Mouse (Mus musculus): Measurements from ENCODE around the gene Glycam1. TPM values are rescaled to one million over a fixed set of nuclear protein-coding genes. Genes with fewer than 3 reads are reported as not detected.
"Not testable (repeated sequence)": the region's sequence is repeated elsewhere in the genome, so short reads cannot be mapped to it uniquely, and the experiment has no call there.

Gene Glycam1
- not detected in 2 replicates for polyA plus RNA-seq (2014; fragmentation: Nextera tagmentation; extraction: Ambion mirVana)

GRCm38 (mm10) chr15:103564981-103565380 lies at the start of gene Glycam1:
Gene Glycam1, minus strand, starts transcription at chr15:103565081.
- H3K4me2 ChIP-seq (ENCODE audit: low read length): no peak within 1 kb of the TSS
- no peak within 1 kb of the TSS for H3K27ac ChIP-seq (ENCODE audit: low read depth)
- no peaks in the 10 kb centered on the region for H3K4me1 ChIP-seq (replicated peaks; ENCODE audit: control insufficient read depth, insufficient read depth, low read length)
- no peak within 1 kb of the TSS for H3K4me3 ChIP-seq (ENCODE audit: low read depth, low read length)
- ATAC-seq (replicated peaks; ENCODE audit: low FRiP score, low TSS enrichment, low read depth) (no peak), DNase-seq (ENCODE audit: low spot score) (no peak)
- no peaks in the 10 kb centered on the region for H3K9me3 ChIP-seq (ENCODE audit: control insufficient read depth, low read length)
- H3K27me3 ChIP-seq (replicated peaks; ENCODE audit: control insufficient read depth, insufficient read depth, low read length): no peaks in the 10 kb centered on the region
- no peaks in the 10 kb centered on the region for H3K36me3 ChIP-seq (ENCODE audit: control insufficient read depth, insufficient read depth, low read length)
- no peak within 1 kb of the TSS for H3K9ac ChIP-seq (ENCODE audit: low read length)

- 87% methylated on average over 1 of the region's 1 CpGs for WGBS
- Histone ChIP-seq H3K9ac (ENCODE audit: low read length) (no peak overlapping the region), H3K9me3 (ENCODE audit: control insufficient read depth, low read length) (no peaks in the 10 kb centered on the region), H3K36me3 (ENCODE audit: control insufficient read depth, insufficient read depth, low read length) (no peaks in the 10 kb centered on the region), H3K4me1 (replicated peaks; ENCODE audit: control insufficient read depth, insufficient read depth, low read length) (no peaks in the 10 kb centered on the region), H3K4me3 (ENCODE audit: low read depth, low read length) (no peak overlapping the region), H3K27me3 (replicated peaks; ENCODE audit: control insufficient read depth, insufficient read depth, low read length) (no peaks in the 10 kb centered on the region), H3K27ac (ENCODE audit: low read depth) (no peak overlapping the region), H3K4me2 (ENCODE audit: low read length) (no peak overlapping the region)
- ATAC-seq (replicated peaks; ENCODE audit: low FRiP score, low TSS enrichment, low read depth) (no peak), DNase-seq (ENCODE audit: low spot score) (no peak)
These were observed 39.6 kb upstream of the Glycam1 start for GRCm38 (mm10) chr15:103604481-103604880.

- H3K36me3 ChIP-seq (ENCODE audit: control insufficient read depth, insufficient read depth, low read length): no peaks in the 10 kb centered on the region
- no peaks in the 10 kb centered on the region for H3K27me3 ChIP-seq (replicated peaks; ENCODE audit: control insufficient read depth, insufficient read depth, low read length)
- H3K9me3 ChIP-seq (ENCODE audit: control insufficient read depth, low read length): no peaks in the 10 kb centered on the region
- 62% methylated on average over 2 of the region's 2 CpGs for WGBS
- H3K4me3 ChIP-seq (ENCODE audit: low read depth, low read length): no peak overlapping the region
- no peak overlapping the region for H3K27ac ChIP-seq (ENCODE audit: low read depth)
- DNase-seq (ENCODE audit: low spot score): no peak
- H3K9ac ChIP-seq (ENCODE audit: low read length): no peak overlapping the region
- no peak for ATAC-seq (replicated peaks; ENCODE audit: low FRiP score, low TSS enrichment, low read depth)
- H3K4me2 ChIP-seq (ENCODE audit: low read length): no peak overlapping the region
- 0 out of 2 replicates have a peak, but pooled peaks cover 4% of the 10 kb centered on the region for H3K4me1 ChIP-seq (replicated peaks; ENCODE audit: control insufficient read depth, insufficient read depth, low read length)
These were observed 25.9 kb upstream of the Glycam1 start for GRCm38 (mm10) chr15:103590779-103591178.

GRCm38 (mm10) chr15:103587752-103588151 lies 22.9 kb upstream of the Glycam1 start:
- H3K27ac ChIP-seq (ENCODE audit: low read depth); H3K9me3 ChIP-seq (ENCODE audit: control insufficient read depth, low read length); H3K4me3 ChIP-seq (ENCODE audit: low read depth, low read length); DNase-seq (ENCODE audit: low spot score); H3K4me1 ChIP-seq (replicated peaks; ENCODE audit: control insufficient read depth, insufficient read depth, low read length); ATAC-seq (replicated peaks; ENCODE audit: low FRiP score, low TSS enrichment, low read depth); H3K36me3 ChIP-seq (ENCODE audit: control insufficient read depth, insufficient read depth, low read length); H3K4me2 ChIP-seq (ENCODE audit: low read length); H3K9ac ChIP-seq (ENCODE audit: low read length); H3K27me3 ChIP-seq (replicated peaks; ENCODE audit: control insufficient read depth, insufficient read depth, low read length): not testable (repeated sequence)
- 85% methylated on average over 4 of the region's 4 CpGs for WGBS

GRCm38 (mm10) chr15:103585876-103586275 lies 21.0 kb upstream of the Glycam1 start:
- ATAC-seq (replicated peaks; ENCODE audit: low FRiP score, low TSS enrichment, low read depth) (no peak), DNase-seq (ENCODE audit: low spot score) (no peak)
- Histone ChIP-seq H3K27me3 (replicated peaks; ENCODE audit: control insufficient read depth, insufficient read depth, low read length) (no peaks in the 10 kb centered on the region), H3K4me2 (ENCODE audit: low read length) (no peak overlapping the region), H3K9me3 (ENCODE audit: control insufficient read depth, low read length) (no peaks in the 10 kb centered on the region), H3K36me3 (ENCODE audit: control insufficient read depth, insufficient read depth, low read length) (no peaks in the 10 kb centered on the region), H3K9ac (ENCODE audit: low read length) (no peak overlapping the region), H3K4me1 (replicated peaks; ENCODE audit: control insufficient read depth, insufficient read depth, low read length) (0 out of 2 replicates have a peak, but pooled peaks cover 2% of the 10 kb centered on the region), H3K4me3 (ENCODE audit: low read depth, low read length) (no peak overlapping the region), H3K27ac (ENCODE audit: low read depth) (no peak overlapping the region)
- WGBS: 79% methylated on average over 2 of the region's 2 CpGs

GRCm38 (mm10) chr15:103552096-103552690 lies 12.7 kb downstream of the Glycam1 start:
- Histone ChIP-seq H3K4me2 (ENCODE audit: low read length) (no peak overlapping the region), H3K27me3 (replicated peaks; ENCODE audit: control insufficient read depth, insufficient read depth, low read length) (no peaks in the 10 kb centered on the region), H3K9me3 (ENCODE audit: control insufficient read depth, low read length) (no peaks in the 10 kb centered on the region), H3K9ac (ENCODE audit: low read length) (no peak overlapping the region), H3K36me3 (ENCODE audit: control insufficient read depth, insufficient read depth, low read length) (no peaks in the 10 kb centered on the region), H3K27ac (ENCODE audit: low read depth) (no peak overlapping the region), H3K4me1 (replicated peaks; ENCODE audit: control insufficient read depth, insufficient read depth, low read length) (no peaks in the 10 kb centered on the region), H3K4me3 (ENCODE audit: low read depth, low read length) (no peak overlapping the region)
- 43% methylated on average over 3 of the region's 3 CpGs for WGBS
- DNase-seq (ENCODE audit: low spot score) (peak; percentile 69), ATAC-seq (replicated peaks; ENCODE audit: low FRiP score, low TSS enrichment, low read depth) (peak; percentile 60; the same call in 1 of the 2 replicates)

- DNase-seq (ENCODE audit: low spot score) (no peak), ATAC-seq (replicated peaks; ENCODE audit: low FRiP score, low TSS enrichment, low read depth) (no peak)
- Histone ChIP-seq H3K27ac (ENCODE audit: low read depth) (no peak overlapping the region), H3K9ac (ENCODE audit: low read length) (no peak overlapping the region), H3K36me3 (ENCODE audit: control insufficient read depth, insufficient read depth, low read length) (no peaks in the 10 kb centered on the region), H3K4me1 (replicated peaks; ENCODE audit: control insufficient read depth, insufficient read depth, low read length) (no peaks in the 10 kb centered on the region), H3K4me2 (ENCODE audit: low read length) (no peak overlapping the region), H3K27me3 (replicated peaks; ENCODE audit: control insufficient read depth, insufficient read depth, low read length) (no peaks in the 10 kb centered on the region), H3K9me3 (ENCODE audit: control insufficient read depth, low read length) (no peaks in the 10 kb centered on the region), H3K4me3 (ENCODE audit: low read depth, low read length) (no peak overlapping the region)
- 12% methylated on average over 1 of the region's 1 CpGs for WGBS
These were observed 13.8 kb downstream of the Glycam1 start for GRCm38 (mm10) chr15:103551053-103551452.

GRCm38 (mm10) chr15:103549475-103549874 lies 15.4 kb downstream of the Glycam1 start:
- Histone ChIP-seq H3K36me3 (ENCODE audit: control insufficient read depth, insufficient read depth, low read length) (no peaks in the 10 kb centered on the region), H3K27me3 (replicated peaks; ENCODE audit: control insufficient read depth, insufficient read depth, low read length) (no peaks in the 10 kb centered on the region), H3K27ac (ENCODE audit: low read depth) (no peak overlapping the region), H3K9me3 (ENCODE audit: control insufficient read depth, low read length) (no peaks in the 10 kb centered on the region), H3K4me2 (ENCODE audit: low read length) (no peak overlapping the region), H3K4me3 (ENCODE audit: low read depth, low read length) (no peak overlapping the region), H3K4me1 (replicated peaks; ENCODE audit: control insufficient read depth, insufficient read depth, low read length) (no peaks in the 10 kb centered on the region), H3K9ac (ENCODE audit: low read length) (no peak overlapping the region)
- ATAC-seq (replicated peaks; ENCODE audit: low FRiP score, low TSS enrichment, low read depth) (no peak), DNase-seq (ENCODE audit: low spot score) (no peak)
- 87% methylated on average over 1 of the region's 1 CpGs for WGBS

GRCm38 (mm10) chr15:103547983-103548382 lies 16.9 kb downstream of the Glycam1 start:
- H3K36me3 ChIP-seq (ENCODE audit: control insufficient read depth, insufficient read depth, low read length): no peaks in the 10 kb centered on the region
- H3K9me3 ChIP-seq (ENCODE audit: control insufficient read depth, low read length): no peaks in the 10 kb centered on the region
- no peak overlapping the region for H3K4me3 ChIP-seq (ENCODE audit: low read depth, low read length)
- no peak overlapping the region for H3K4me2 ChIP-seq (ENCODE audit: low read length)
- no peaks in the 10 kb centered on the region for H3K4me1 ChIP-seq (replicated peaks; ENCODE audit: control insufficient read depth, insufficient read depth, low read length)
- no peak overlapping the region for H3K9ac ChIP-seq (ENCODE audit: low read length)
- no peaks in the 10 kb centered on the region for H3K27me3 ChIP-seq (replicated peaks; ENCODE audit: control insufficient read depth, insufficient read depth, low read length)
- ATAC-seq (replicated peaks; ENCODE audit: low FRiP score, low TSS enrichment, low read depth) (no peak), DNase-seq (ENCODE audit: low spot score) (no peak)
- 75% methylated on average over 3 of the region's 3 CpGs for WGBS
- H3K27ac ChIP-seq (ENCODE audit: low read depth): no peak overlapping the region
